Mouse (Mus musculus) hematopoietic stem cell, adult 5-6 weeks (primary cell): ENCODE results near the gene 1700019N19Rik. TPM values are rescaled to one million over a fixed set of nuclear protein-coding genes. Genes with fewer than 3 reads are reported as not detected.

Experiments
- ATAC-seq, 2 experiments: fragments of 125-278 bp in 1 of 2; replicated peaks in 1 of 2; 2 replicates each; pipeline ENCODE4 v1.8.0; 2016 to 2017; ENCODE audit warnings: inconsistent platforms in 2 of 2, mild to moderate bottlenecking in 2 of 2, moderate number of reproducible peaks in 2 of 2, low read depth in 1 of 2, moderate TSS enrichment in 1 of 2; ENCODE audit not compliant: low FRiP score in 2 of 2, poor library complexity in 2 of 2, severe bottlenecking in 2 of 2, insufficient read depth in 1 of 2, low TSS enrichment in 1 of 2
- total RNA-seq: library from RNA; stranded (forward); fragments of 172-1452, 232-1000 nt; gene quantifications from 2 replicates; pipeline ENCODE4 v1.2.3, GENCODE M21; 2017

1700019N19Rik gene
- total RNA-seq, 1 experiment from 2014 or later: not detected

GRCm38 (mm10) chr19:58816453-58817041 is 22.3 kb upstream of the 1700019N19Rik start:
- ATAC-seq: no peak

- no peak for ATAC-seq
These were observed 21.1 kb upstream of the 1700019N19Rik start for GRCm38 (mm10) chr19:58815179-58815922.

GRCm38 (mm10) chr19:58810536-58810935 is 16.3 kb upstream of the 1700019N19Rik start:
- ATAC-seq: no peak

DNA sequence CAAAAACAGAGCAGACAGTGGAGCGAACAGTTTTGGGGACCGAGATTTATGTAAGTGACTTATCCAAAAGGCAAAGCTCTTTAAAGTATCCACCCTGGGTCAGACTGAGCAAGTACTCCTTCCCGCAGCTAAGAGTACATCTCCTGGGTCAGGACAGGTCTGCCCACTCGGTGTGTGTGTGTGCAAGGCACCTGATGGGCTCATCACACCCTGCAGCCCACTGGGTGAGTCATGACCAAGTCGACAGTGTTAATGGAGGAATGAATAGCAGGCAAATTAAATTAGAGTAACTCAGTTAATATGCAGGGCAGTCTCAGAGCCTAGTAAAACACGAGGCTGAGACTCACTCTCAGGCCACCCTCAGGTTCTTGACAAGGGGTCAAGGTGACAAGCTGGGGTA is 14.6 kb upstream of the 1700019N19Rik start:
- ATAC-seq: no peak

- ATAC-seq: peak; percentile 69 to 76; a peak in 3 of 4 replicates
These were observed 12.1 kb upstream of the 1700019N19Rik start for GRCm38 (mm10) chr19:58806364-58806763.

GRCm38 (mm10) chr19:58805191-58805779 is 11.0 kb upstream of the 1700019N19Rik start:
- no peak for ATAC-seq

- ATAC-seq: no peak
These were observed 931 bp upstream of the 1700019N19Rik start for GRCm38 (mm10) chr19:58795114-58795669.

DNA sequence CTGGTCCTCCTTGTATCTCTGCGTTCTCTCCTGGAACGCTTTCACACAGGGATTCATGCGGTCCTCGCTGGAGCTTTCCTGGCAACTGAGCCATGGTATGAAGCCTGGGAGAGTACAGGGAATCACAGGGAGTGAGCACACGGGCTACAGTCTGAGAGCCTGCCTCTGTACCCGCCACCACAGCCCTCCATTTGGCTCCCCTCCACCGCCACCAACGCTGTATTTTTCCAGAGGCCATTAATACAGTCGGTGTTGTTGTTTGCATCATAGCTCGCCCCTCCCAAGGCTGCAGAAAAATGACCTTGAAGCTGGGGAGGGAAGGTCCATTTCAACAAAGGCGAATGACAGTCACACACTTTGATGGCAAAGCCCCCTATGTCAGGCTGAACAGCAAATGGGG is 5.1 kb downstream of the 1700019N19Rik start:
- no peak for ATAC-seq

- ATAC-seq: peak; percentile 4 to 63; a peak in 3 of 4 replicates
These were observed 10.3 kb downstream of the 1700019N19Rik start for GRCm38 (mm10) chr19:58783938-58784337.

DNA sequence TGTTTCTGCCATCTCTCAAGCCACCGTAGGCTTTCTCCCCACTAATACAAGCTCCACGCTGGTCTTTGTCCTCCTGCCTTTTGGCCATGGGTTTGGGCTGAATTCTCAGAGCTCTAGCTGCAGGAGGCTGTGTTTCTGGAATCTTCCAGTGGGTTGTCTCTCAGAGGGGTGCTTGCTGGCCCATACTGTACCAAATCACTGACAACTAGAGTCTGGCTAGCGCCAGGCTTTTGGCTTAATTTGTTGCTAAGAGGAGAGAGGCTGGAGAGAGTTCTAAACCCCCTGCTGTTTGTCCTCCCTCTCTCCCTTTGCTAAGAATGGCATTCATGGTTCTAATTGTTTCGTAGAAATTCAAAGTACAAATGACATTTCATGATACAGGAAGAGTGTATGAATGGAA is 12.7 kb downstream of the 1700019N19Rik start:
- ATAC-seq: no peak

DNA sequence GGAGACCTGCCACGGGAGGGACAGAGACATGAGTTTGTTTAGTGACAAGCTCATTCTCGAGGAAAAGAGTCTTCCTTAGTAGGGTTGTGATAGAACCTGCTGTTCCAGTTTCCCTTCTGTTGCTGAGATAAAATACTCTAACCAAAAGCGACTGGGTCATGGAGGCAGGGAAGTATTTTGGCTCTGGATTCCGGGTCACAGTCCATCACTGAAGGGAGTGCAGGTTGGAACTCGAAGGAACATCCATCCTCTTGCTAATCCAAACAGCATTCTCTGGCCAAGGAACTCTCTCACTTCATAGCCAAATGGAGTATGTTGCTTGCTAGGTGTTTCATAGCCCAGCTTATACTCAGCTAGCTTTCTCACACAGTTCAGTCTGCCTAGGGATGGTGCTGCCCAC is 17.8 kb downstream of the 1700019N19Rik start:
- ATAC-seq: no peak

DNA sequence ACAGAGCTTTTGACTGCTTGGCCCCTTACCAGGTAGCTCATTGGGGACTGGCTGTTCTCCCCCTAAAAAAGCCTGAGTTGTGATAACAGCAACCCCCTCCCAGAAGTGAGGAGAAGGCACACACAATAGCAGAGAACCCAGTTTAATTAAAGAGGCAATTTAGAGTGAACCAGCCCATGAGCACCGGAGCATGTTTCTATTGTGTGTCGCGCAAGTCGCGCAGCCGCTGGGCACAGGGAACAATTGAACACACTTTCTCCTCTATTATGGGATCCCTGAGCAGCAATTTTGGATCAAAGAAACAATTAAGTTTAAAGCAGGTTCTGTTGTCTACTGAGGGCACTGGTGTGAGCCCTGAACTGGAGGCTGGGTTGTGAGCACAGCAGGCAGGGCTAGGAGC is 26.9 kb downstream of the 1700019N19Rik start:
- ATAC-seq: no peak

DNA sequence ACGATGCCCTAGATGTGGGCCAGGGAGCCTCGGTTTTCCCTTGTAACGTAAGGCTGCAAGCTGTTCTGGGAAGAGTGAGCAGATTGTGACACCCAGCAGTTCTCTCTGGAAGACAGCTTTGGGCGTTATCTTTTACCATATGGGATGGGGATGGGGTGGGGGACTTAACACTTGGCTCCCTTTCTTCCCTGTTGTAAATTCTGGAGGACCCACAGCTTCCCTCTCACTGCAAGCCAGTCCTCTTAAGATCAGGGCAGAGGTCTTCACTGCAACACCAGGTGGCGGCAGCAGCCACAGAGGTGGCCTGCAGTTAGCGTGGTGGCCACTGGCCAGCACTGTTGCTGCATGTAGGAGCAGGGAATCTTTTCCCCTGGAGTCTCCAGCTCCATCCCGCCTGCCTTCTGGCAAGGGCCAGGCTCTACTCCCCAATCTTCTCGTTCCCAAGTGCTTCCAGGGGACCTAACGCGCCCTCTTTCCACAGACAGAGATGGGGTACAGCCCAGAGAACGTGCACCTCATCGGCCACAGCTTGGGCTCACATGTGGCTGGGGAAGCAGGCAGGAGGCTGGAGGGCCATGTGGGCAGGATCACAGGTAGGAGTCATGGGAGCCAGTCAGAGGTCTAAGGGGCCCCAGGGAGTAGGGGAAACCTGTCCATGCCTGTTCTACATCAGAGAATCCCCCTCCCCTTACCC is 31.3 kb downstream of the 1700019N19Rik start:
- peak; percentile 32 to 45; a peak in 1 of 4 replicates for ATAC-seq

DNA sequence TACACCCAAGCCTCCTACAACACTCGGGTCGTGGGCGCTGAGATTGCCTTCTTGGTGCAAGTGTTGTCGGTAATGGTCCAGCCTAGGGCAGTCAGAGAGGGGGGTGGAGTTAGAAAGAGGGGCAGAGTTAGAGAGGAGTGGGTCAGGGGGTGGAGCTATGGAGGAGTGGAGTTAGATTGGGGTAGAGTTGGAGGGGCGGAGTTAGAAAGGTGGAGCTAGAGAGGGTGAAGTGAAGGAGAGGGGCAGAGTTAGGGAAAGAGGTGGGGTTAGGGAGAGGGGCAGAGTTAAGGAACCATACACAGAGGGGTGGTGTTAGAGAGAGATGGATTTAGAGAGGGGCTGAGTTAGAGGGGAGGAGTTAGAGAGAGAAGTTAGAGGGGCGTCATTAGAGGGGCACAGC is 31.9 kb downstream of the 1700019N19Rik start:
- no peak for ATAC-seq

DNA sequence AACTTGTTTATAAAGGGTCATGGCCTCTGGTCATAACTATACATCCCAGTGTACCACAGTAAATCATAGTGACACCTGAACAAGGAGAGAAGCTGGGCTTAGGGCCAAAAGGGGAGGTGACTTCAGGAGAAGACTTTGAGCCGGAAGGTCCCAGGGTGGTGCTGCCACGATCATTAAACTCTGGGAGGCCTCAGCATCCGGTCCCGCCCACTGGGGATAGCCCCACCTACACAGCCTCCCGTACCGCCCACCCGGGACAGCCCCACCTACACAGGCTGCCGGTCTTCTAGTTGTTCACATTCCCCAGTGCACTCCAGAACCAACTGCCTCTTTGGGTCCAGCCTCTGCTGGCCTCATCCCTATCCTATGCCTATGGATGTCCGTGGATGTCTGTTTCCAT is 34.8 kb downstream of the 1700019N19Rik start, which contains the start of gene Pnliprp2:
Gene Pnliprp2 (plus strand): TSS at position 297 of the 400 bp plus-strand sequence.
- ATAC-seq: no peak

DNA sequence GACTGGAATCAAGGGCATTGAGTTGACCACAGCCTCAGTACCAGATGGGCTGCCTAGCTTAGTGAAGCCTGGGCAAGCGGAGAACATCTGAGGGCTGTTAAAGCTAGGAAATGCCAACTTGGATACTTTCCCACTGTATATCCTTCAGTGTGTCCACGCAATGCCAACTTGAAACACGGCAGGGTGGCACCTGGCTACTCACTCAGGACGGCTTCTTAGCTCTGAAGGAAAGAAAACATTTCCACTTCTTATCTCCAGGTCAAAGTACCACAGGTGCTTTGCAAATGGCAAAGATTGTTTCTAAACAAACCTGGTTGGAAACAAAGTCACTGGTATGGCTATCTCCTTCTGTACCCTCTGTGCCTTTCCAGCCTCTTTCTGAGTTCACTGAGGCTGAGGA is 35.4 kb downstream of the 1700019N19Rik start:
- no peak for ATAC-seq

- ATAC-seq: no peak
These were observed 42.8 kb downstream of the 1700019N19Rik start for GRCm38 (mm10) chr19:58751504-58751903.

- no peak for ATAC-seq
These were observed 43.4 kb downstream of the 1700019N19Rik start for GRCm38 (mm10) chr19:58750822-58751221.
